Mouse (Mus musculus) spleen, adult 18-20 months (tissue): ENCODE data around the gene Sugct.
A peak's percentile ranks its signal among the peaks of the same experiment; 100 is the strongest.
"Not testable (repeated sequence)": the region's sequence is repeated elsewhere in the genome, so short reads cannot be mapped to it uniquely, and the experiment has no call there.

ENCODE experiments used
- DNase-seq, 2 experiments: peaks; one replicate each; pipeline ENCODE4 v3.0.0; 2022; ENCODE audit warnings: mixed read lengths in 2 of 2

The Sugct gene

GRCm38 (mm10) chr13:16847236-16847635 is 848.1 kb downstream of the Sugct start:
- no peak for DNase-seq

GRCm38 (mm10) chr13:16840994-16841393 is 854.4 kb downstream of the Sugct start:
- no peak for DNase-seq

GRCm38 (mm10) chr13:16838409-16838808 is 856.9 kb downstream of the Sugct start:
- no peak for DNase-seq

GRCm38 (mm10) chr13:16835111-16835510 is 860.2 kb downstream of the Sugct start:
- no peak for DNase-seq

GRCm38 (mm10) chr13:16833069-16833468 is 862.3 kb downstream of the Sugct start:
- no peak for DNase-seq

- no peak for DNase-seq
Observed at GRCm38 (mm10) chr13:16831840-16832239, 863.5 kb downstream of the Sugct start.

- DNase-seq: not testable (repeated sequence)
Observed at GRCm38 (mm10) chr13:16830291-16830690, 865.1 kb downstream of the Sugct start.

- DNase-seq: no peak
Observed at GRCm38 (mm10) chr13:16829589-16829988, 865.8 kb downstream of the Sugct start.

GRCm38 (mm10) chr13:16825619-16826018 is 869.7 kb downstream of the Sugct start:
- no peak for DNase-seq

GRCm38 (mm10) chr13:16821785-16822184 is 873.6 kb downstream of the Sugct start:
- DNase-seq: no peak

GRCm38 (mm10) chr13:16817471-16817870 is 877.9 kb downstream of the Sugct start:
- DNase-seq: peak; percentile 4 to 14

GRCm38 (mm10) chr13:16816747-16817146 is 878.6 kb downstream of the Sugct start:
- DNase-seq: no peak

GRCm38 (mm10) chr13:16812268-16812667 is 883.1 kb downstream of the Sugct start:
- DNase-seq: no peak
